Mouse (Mus musculus) olfactory bulb, adult 2 months (tissue): ENCODE results near the gene Stard8. TPM values are rescaled to one million over a fixed set of nuclear protein-coding genes. Genes with fewer than 3 reads are reported as not detected.

ENCODE experiments used
- H3K27ac ChIP-seq: fragments of 200-500 bp; 2 replicates; pipeline ENCODE4 v1.5.1; 2012; ENCODE audit warnings: low read depth, low read length; ENCODE audit not compliant: insufficient read depth
- H3K4me1 ChIP-seq: fragments of 200-500 bp; 2 replicates; pipeline ENCODE4 v1.6.1; 2012; ENCODE audit warnings: low read length; ENCODE audit not compliant: control insufficient read depth, insufficient read depth
- H3K4me3 ChIP-seq: fragments of 200-500 bp; 2 replicates; pipeline ENCODE4 v1.5.1; 2012; ENCODE audit warnings: mild to moderate bottlenecking, low read depth, low read length, moderate library complexity; ENCODE audit not compliant: insufficient read depth
- CTCF ChIP-seq: fragments of 200-500 bp; IDR thresholded peaks from 2 replicates; pipeline ENCODE4 v1.5.1; 2012; ENCODE audit warnings: low read depth, mild to moderate bottlenecking, low read length, moderate library complexity; ENCODE audit not compliant: insufficient read depth
- POLR2A ChIP-seq: fragments of 200-500 bp; IDR thresholded peaks from 2 replicates; pipeline ENCODE4 v1.6.1; 2012; ENCODE audit warnings: mild to moderate bottlenecking, low read depth, low read length, moderate library complexity; ENCODE audit not compliant: insufficient read depth
- WGBS: fragments of 180-500 bp; shearing (Covaris S2); methylation state at CpG from one replicate; pipeline ENCODE4 v1.1.7; 2018; 5-methylcytosine and 5-hydroxymethylcytosine counted together
- polyA plus RNA-seq: library from polyadenylated mRNA; stranded (reverse); fragments of >200 nt; gene quantifications from 2 replicates; pipeline ENCODE4 v1.2.4, GENCODE M21; 2012; ENCODE audit warnings: low replicate concordance; ENCODE audit not compliant: missing spikeins, insufficient read depth, insufficient read length

The Stard8 gene
- polyA plus RNA-seq, 1 experiment: not detected

GRCm38 (mm10) chrX:99042451-99042951 lies 39.5 kb downstream of the Stard8 start:
- peak overlapping the region; percentile 90 for H3K4me3 ChIP-seq
- TF ChIP-seq CTCF (no peak), POLR2A (0 out of 2 replicates have a peak, but pooled peaks have one; percentile 30)
- peaks cover 7% of the 10 kb centered on the region; the same call in 1 of the 2 replicates for H3K4me1 ChIP-seq
- 17% methylated on average over 31 of the region's 31 CpGs for WGBS
- peak overlapping the region; percentile 70 for H3K27ac ChIP-seq

GRCm38 (mm10) chrX:99043275-99043674 lies 40.2 kb downstream of the Stard8 start:
- peak overlapping the region; percentile 90 for H3K4me3 ChIP-seq
- H3K4me1 ChIP-seq: peaks cover 7% of the 10 kb centered on the region; the same call in 1 of the 2 replicates
- peak overlapping the region; percentile 70 for H3K27ac ChIP-seq
- no peak for TF ChIP-seq POLR2A
- 34% methylated on average over 6 of the region's 6 CpGs for WGBS

GRCm38 (mm10) chrX:99043739-99044138 lies 40.7 kb downstream of the Stard8 start:
- peak overlapping the region; percentile 84 for H3K27ac ChIP-seq
- TF ChIP-seq CTCF: no peak
- TF ChIP-seq POLR2A: no peak

GRCm38 (mm10) chrX:99045315-99045714 lies 42.3 kb downstream of the Stard8 start:
- Histone ChIP-seq H3K4me1 (peaks cover 16% of the 10 kb centered on the region), H3K4me3 (peak overlapping the region; percentile 34), H3K27ac (peak overlapping the region; percentile 57)
- TF ChIP-seq POLR2A (no peak), CTCF (no peak)
- 49% methylated on average over 7 of the region's 7 CpGs for WGBS

More at GRCm38 (mm10) chrX:99043739-99044138, 40.7 kb downstream of the Stard8 start:
- peak overlapping the region; percentile 90 for H3K4me3 ChIP-seq
- 50% methylated on average over 5 of the region's 5 CpGs for WGBS
- H3K4me1 ChIP-seq: peaks cover 11% of the 10 kb centered on the region; the same call in 1 of the 2 replicates

- WGBS: 66% methylated on average over 5 of the region's 5 CpGs
- Histone ChIP-seq H3K27ac (no peak overlapping the region), H3K4me1 (peaks cover 21% of the 10 kb centered on the region), H3K4me3 (peak overlapping the region; percentile 13)
- TF ChIP-seq CTCF: no peak
- no peak for TF ChIP-seq POLR2A
These were observed 43.5 kb downstream of the Stard8 start for GRCm38 (mm10) chrX:99046360-99047055.

- Histone ChIP-seq H3K4me3 (no peak overlapping the region), H3K4me1 (peaks cover 33% of the 10 kb centered on the region), H3K27ac (peak overlapping the region; percentile 69)
- TF ChIP-seq POLR2A (no peak), CTCF (no peak)
- 40% methylated on average over 4 of the region's 4 CpGs for WGBS
These were observed 45.1 kb downstream of the Stard8 start for GRCm38 (mm10) chrX:99048111-99048510.

- 36% methylated on average over 5 of the region's 5 CpGs for WGBS
- Histone ChIP-seq H3K27ac (peak overlapping the region; percentile 69), H3K4me1 (peaks cover 40% of the 10 kb centered on the region), H3K4me3 (no peak overlapping the region)
- TF ChIP-seq CTCF (no peak), POLR2A (no peak)
These were observed 46.2 kb downstream of the Stard8 start for GRCm38 (mm10) chrX:99049247-99049646.

GRCm38 (mm10) chrX:99050736-99051481 lies 47.9 kb downstream of the Stard8 start:
- Histone ChIP-seq H3K27ac (peak overlapping the region; percentile 91), H3K4me1 (peaks cover 44% of the 10 kb centered on the region), H3K4me3 (no peak overlapping the region)
- 55% methylated on average over 10 of the region's 10 CpGs for WGBS
- TF ChIP-seq CTCF (no peak), POLR2A (no peak)

- 89% methylated on average over 7 of the region's 7 CpGs for WGBS
- no peak overlapping the region for H3K4me3 ChIP-seq
- TF ChIP-seq CTCF (no peak), POLR2A (no peak)
- peaks cover 37% of the 10 kb centered on the region for H3K4me1 ChIP-seq
- H3K27ac ChIP-seq: peak overlapping the region; percentile 91
These were observed 49.2 kb downstream of the Stard8 start for GRCm38 (mm10) chrX:99052255-99052654.
